Mouse (Mus musculus): ENCODE measurements around the gene Olfr891.
"Not testable (repeated sequence)": the region's sequence is repeated elsewhere in the genome, so short reads cannot be mapped to it uniquely, and the experiment has no call there.

Gene Olfr891

GRCm38 (mm10) chr9:38180721-38181120 is at the start of gene Olfr891:
TSS of gene Olfr891 (minus strand) at chr9:38180821.
- DNase-seq (ENCODE audit: low spot score in 2 of 2) = no peak

- no peak for DNase-seq (ENCODE audit: low spot score in 2 of 2)
Observed at GRCm38 (mm10) chr9:38217755-38218154, 37.1 kb upstream of the Olfr891 start, which contains the start of gene Olfr894. TSS of gene Olfr894 (plus strand) at chr9:38218055.

GRCm38 (mm10) chr9:38208065-38208464 is 27.4 kb upstream of the Olfr891 start, which contains the start of gene Olfr893:
TSS of gene Olfr893 (plus strand) at chr9:38208365.
- DNase-seq (ENCODE audit: low spot score in 2 of 2) = no peak

- not testable (repeated sequence) for DNase-seq (ENCODE audit: low spot score in 2 of 2)
Observed at GRCm38 (mm10) chr9:38168341-38168740, 12.3 kb downstream of the Olfr891 start.

GRCm38 (mm10) chr9:38142217-38142616 is 38.4 kb downstream of the Olfr891 start, which contains the start of gene Olfr890:
TSS of gene Olfr890 (plus strand) at chr9:38142517.
- no peak for DNase-seq (ENCODE audit: low spot score in 2 of 2)

All from left cerebral cortex, adult 9 months (tissue).